ENCODE assay signal across 9 mouse cellular contexts in genomic region chr8:105770609-105771008, GRCm38 (mm10). TPM values are rescaled to one million over a fixed set of nuclear protein-coding genes. Genes with fewer than 3 reads are reported as not detected.
A peak's percentile ranks its signal among the peaks of the same experiment; 100 is the strongest.
DNase-seq lines count a peak whose midpoint lies in the region; ATAC-seq and TF ChIP-seq lines count a peak whose summit lies in the region.
"Had no signal": no experiment of that assay in that cellular context is flagged by ENCODE, and none has a peak within 500 bp of the region (broad histone marks: within the 10 kb centered on the region; RNA-seq: fewer than 3 reads in every experiment).

No protein-coding gene starts in this region.

- peaks cover 51% of the 10 kb centered on the region for H3K36me3 ChIP-seq in lung, postnatal 0 days (ENCODE audit: insufficient read depth, low read length)

- H3K4me2 ChIP-seq in lung, postnatal 0 days (replicated peaks; ENCODE audit: low read depth, low read length), result no peak overlapping the region

- no peak overlapping the region for H3K27ac ChIP-seq in lung, postnatal 0 days (ENCODE audit: low read length)

- peak; percentile 25 for DNase-seq in heart, adult 8-10 months (ENCODE audit: low spot score)
- DNase-seq in heart, postnatal 25 days (ENCODE audit: low spot score), result no peak
- DNase-seq in A20 (ENCODE audit: low read depth, low spot score) (peak; percentile 40), WW6 (ENCODE audit: low read depth, low spot score) (peak; percentile 20)
- DNase-seq in lung, postnatal 0 days (ENCODE audit: low spot score), result peak; percentile 23
- no peak for DNase-seq in urinary bladder, postnatal 10 days (ENCODE audit: low spot score)
- DNase-seq in right cerebral cortex, postnatal 14 days, result no peak
- no peak for DNase-seq in yolk sac, embryonic 10.5 days (ENCODE audit: low spot score)

- intact Hi-C loops in heart, postnatal 25 days (cut with DNase I), result loop anchor here (5.0 kb wide), 1 partner anchor 43 kb away; no protein-coding TSS in a partner anchor

- H3K4me3 ChIP-seq in lung, postnatal 0 days (ENCODE audit: low read depth, low read length), result no peak overlapping the region

- no peak; the same call in 1 of the 2 replicates for ATAC-seq in lung, postnatal 0 days

- WGBS in lung, postnatal 0 days, result 67% methylated on average over 1 of the region's 1 CpGs

- no peaks in the 10 kb centered on the region for H3K27me3 ChIP-seq in lung, postnatal 0 days (replicated peaks; ENCODE audit: insufficient read depth, low read length)

- H3K4me1 ChIP-seq in lung, postnatal 0 days (ENCODE audit: insufficient read depth, low read depth, low read length), result no peaks in the 10 kb centered on the region

- H3K9ac ChIP-seq in lung, postnatal 0 days (replicated peaks; ENCODE audit: low read depth), result no peak overlapping the region

- no peaks in the 10 kb centered on the region for H3K9me3 ChIP-seq in lung, postnatal 0 days (ENCODE audit: low read length)

- no peak for TF ChIP-seq EP300 in lung, postnatal 0 days (IDR thresholded peaks at IDR 0.05)

- peak; percentile 78 for TF ChIP-seq CTCF in lung, postnatal 0 days (IDR thresholded peaks at IDR 0.05)

RNA-seq across cellular contexts. Expression of gene Gfod2, which starts 12.1 kb away (rescaled TPM):
- 1 to 10 TPM; 2.8 to 3.9 (median 3.5) TPM for total RNA-seq in heart, adult 8-10 months (2022)
- 1 to 10 TPM; 4.2 to 4.8 TPM for total RNA-seq in heart, postnatal 25 days (2021)
- polyA plus RNA-seq in lung, postnatal 0 days (2015; fragmentation: Nextera tagmentation; extraction: Ambion mirVana), result 19.5 and 24.4 TPM in 2 replicates

RNA-seq across cellular contexts. Expression of gene Ranbp10, which starts 56.5 kb away (rescaled TPM):
- total RNA-seq in heart, adult 8-10 months (2022), result 10 to 100 TPM; 17.4 to 20.0 (median 18.7) TPM
- total RNA-seq in heart, postnatal 25 days (2021), result 10 to 100 TPM; 19.1 to 19.2 TPM
- polyA plus RNA-seq in lung, postnatal 0 days (2015; fragmentation: Nextera tagmentation; extraction: Ambion mirVana), result 10.5 and 10.9 TPM in 2 replicates

RNA-seq across cellular contexts. Expression of gene Tsnaxip1, which starts 56.9 kb away (rescaled TPM):
- total RNA-seq in heart, adult 8-10 months (2022), result not detected
- total RNA-seq in heart, postnatal 25 days (2021), result not detected
- 2.9 and 3.7 TPM in 2 replicates for polyA plus RNA-seq in lung, postnatal 0 days (2015; fragmentation: Nextera tagmentation; extraction: Ambion mirVana)
- total RNA-seq: hematopoietic stem cell, adult 5-6 weeks had no signal

Comparison
In these comparisons a context has a peak if more than half of its experiments do, and no peak if none do; other contexts are left out.
1. DNase-seq: peak in heart, adult 8-10 months (single experiment), A20 (single experiment), WW6 (single experiment) and lung, postnatal 0 days (single experiment); none in heart, postnatal 25 days (single experiment), urinary bladder, postnatal 10 days (single experiment), right cerebral cortex, postnatal 14 days (single experiment) and yolk sac, embryonic 10.5 days (single experiment).